Mouse (Mus musculus): Measurements from ENCODE around the gene Qrich1. TPM values are rescaled to one million over a fixed set of nuclear protein-coding genes. Genes with fewer than 3 reads are reported as not detected.

Qrich1 gene
- polyA plus RNA-seq, 1 experiment from 2014 or later, result 119 TPM

DNA sequence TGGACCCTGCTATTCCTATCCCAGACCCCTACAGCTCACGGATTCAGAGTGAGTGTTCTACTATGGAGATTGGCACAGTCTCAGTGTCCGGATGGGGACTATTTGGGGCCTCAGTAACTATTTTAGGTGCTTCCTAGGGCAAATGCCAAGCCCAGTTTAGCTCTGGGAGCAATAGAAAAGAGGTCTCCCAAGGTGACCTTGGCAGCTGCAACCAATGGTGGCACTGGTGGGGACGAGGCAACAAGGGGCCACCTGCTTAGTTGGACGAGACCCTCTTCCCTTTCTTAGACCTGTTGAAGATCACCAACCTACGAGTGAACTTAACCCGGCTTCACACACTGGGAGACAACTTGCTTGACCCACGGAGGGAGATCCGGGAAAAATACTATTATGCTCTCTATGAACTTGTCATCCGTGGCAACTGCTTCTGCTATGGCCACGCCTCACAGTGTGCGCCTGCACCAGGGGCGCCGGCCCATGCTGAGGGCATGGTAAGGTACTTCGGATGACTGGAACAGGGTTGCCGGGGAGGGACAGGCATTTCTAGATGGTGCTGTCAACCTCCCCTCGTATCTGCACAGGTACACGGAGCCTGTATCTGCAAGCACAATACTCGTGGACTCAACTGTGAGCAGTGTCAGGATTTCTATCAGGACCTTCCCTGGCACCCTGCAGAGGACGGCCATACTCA is 34.9 kb upstream of the Qrich1 start:
- H3K9me3 ChIP-seq (ENCODE audit: control insufficient read depth, low read length), result no peaks in the 10 kb centered on the region
- 91% methylated on average over 19 of the region's 19 CpGs for WGBS
- no peak for DNase-seq (ENCODE audit: low spot score)
- H3K36me3 ChIP-seq (replicated peaks; ENCODE audit: control insufficient read depth, insufficient read depth), result peaks cover 7% of the 10 kb centered on the region; the same call in 1 of the 2 replicates
- H3K27ac ChIP-seq, result no peak overlapping the region
- no peak for ATAC-seq (ENCODE audit: low FRiP score)
- peaks cover 10% of the 10 kb centered on the region for H3K4me1 ChIP-seq (replicated peaks; ENCODE audit: control insufficient read depth, insufficient read depth, low read length)
- no peak overlapping the region for H3K9ac ChIP-seq
- H3K27me3 ChIP-seq (ENCODE audit: control insufficient read depth, insufficient read depth, low read length), result no peaks in the 10 kb centered on the region
- H3K4me2 ChIP-seq (replicated peaks), result no peak overlapping the region
- no peak overlapping the region for H3K4me3 ChIP-seq (replicated peaks; ENCODE audit: low read length)

DNA sequence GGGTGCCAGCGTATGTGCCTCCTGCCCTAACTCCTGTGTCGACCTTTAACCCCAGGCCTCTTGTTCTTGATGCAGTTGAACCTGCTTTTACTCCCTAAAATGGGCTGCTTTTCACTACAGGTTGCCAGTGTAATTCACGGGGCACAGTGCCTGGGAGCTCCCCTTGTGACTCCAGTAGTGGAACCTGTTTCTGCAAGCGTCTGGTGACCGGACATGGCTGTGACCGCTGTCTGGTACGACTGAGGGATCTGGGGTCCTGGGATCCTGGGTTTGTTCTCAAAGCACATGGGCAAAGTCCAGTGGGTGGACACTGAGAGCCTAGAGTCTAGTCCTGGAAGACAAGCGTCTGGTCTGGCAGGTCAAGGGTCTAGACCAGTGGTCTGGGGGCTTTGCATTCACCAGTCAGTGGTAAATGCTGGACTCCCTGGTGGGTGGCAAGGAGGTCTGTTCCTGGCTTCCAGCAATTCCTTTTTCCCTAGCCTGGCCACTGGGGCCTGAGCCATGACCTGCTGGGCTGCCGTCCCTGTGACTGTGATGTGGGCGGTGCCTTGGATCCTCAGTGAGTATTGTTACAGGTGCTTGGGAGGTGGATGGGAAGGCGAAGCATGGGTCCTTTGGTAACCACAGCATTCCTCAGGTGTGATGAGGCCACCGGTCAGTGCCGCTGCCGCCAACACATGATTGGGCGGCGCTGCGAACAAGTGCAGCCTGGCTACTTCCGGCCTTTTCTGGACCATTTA is 33.4 kb upstream of the Qrich1 start:
- Histone ChIP-seq H3K4me2 (replicated peaks) (no peak overlapping the region), H3K4me1 (replicated peaks; ENCODE audit: control insufficient read depth, insufficient read depth, low read length) (peaks cover 10% of the 10 kb centered on the region), H3K4me3 (replicated peaks; ENCODE audit: low read length) (no peak overlapping the region), H3K9ac (no peak overlapping the region), H3K36me3 (replicated peaks; ENCODE audit: control insufficient read depth, insufficient read depth) (peaks cover 7% of the 10 kb centered on the region; the same call in 1 of the 2 replicates), H3K27ac (no peak overlapping the region), H3K27me3 (ENCODE audit: control insufficient read depth, insufficient read depth, low read length) (no peaks in the 10 kb centered on the region), H3K9me3 (ENCODE audit: control insufficient read depth, low read length) (no peaks in the 10 kb centered on the region)
- ATAC-seq (ENCODE audit: low FRiP score) (no peak), DNase-seq (ENCODE audit: low spot score) (no peak)
- WGBS, result 95% methylated on average over 18 of the region's 18 CpGs

DNA sequence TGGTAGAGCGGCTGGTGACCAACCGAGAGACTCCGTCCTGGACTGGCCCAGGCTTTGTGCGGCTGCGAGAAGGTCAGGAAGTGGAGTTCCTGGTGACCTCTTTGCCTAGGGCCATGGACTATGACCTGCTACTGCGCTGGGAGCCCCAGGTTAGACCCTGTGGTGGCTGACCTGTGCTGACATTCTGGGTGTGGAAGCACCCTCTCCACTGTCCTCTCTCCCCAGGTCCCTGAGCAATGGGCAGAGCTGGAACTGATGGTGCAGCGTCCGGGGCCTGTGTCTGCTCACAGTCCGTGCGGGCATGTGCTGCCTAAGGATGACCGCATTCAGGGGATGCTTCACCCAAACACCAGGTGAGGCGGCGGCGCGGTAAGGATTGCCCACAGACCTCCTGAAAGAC is 32.6 kb upstream of the Qrich1 start:
- H3K36me3 ChIP-seq (replicated peaks; ENCODE audit: control insufficient read depth, insufficient read depth), result peaks cover 7% of the 10 kb centered on the region; the same call in 1 of the 2 replicates
- no peaks in the 10 kb centered on the region for H3K9me3 ChIP-seq (ENCODE audit: control insufficient read depth, low read length)
- H3K9ac ChIP-seq, result no peak overlapping the region
- H3K27ac ChIP-seq, result no peak overlapping the region
- H3K27me3 ChIP-seq (ENCODE audit: control insufficient read depth, insufficient read depth, low read length), result no peaks in the 10 kb centered on the region
- no peak overlapping the region for H3K4me3 ChIP-seq (replicated peaks; ENCODE audit: low read length)
- H3K4me2 ChIP-seq (replicated peaks), result no peak overlapping the region
- DNase-seq (ENCODE audit: low spot score), result no peak
- 94% methylated on average over 15 of the region's 15 CpGs for WGBS
- H3K4me1 ChIP-seq (replicated peaks; ENCODE audit: control insufficient read depth, insufficient read depth, low read length), result peaks cover 5% of the 10 kb centered on the region
- no peak for ATAC-seq (ENCODE audit: low FRiP score)

DNA sequence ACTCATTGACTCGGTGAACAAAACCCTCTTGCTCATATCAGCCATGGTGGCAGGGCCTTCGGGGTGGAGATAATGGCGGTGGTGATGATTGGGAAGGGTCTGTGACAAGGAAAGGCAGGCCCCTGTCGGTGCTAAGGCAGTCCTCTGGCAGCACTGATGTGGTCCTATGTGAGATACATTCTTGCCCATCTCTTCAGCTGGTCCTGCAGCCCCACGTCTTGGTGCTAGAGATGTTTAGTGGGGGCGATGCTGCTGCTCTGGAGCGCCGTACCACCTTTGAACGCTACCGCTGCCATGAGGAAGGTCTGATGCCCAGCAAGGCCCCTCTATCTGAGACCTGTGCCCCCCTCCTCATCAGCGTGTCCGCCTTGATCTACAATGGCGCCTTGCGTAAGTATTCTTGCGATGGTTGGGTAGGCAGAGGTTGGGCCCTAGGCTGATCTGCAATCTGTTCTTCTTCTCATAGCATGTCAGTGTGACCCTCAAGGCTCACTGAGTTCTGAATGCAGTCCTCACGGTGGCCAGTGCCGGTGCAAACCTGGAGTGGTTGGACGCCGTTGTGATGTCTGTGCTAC is 31.2 kb upstream of the Qrich1 start:
- Histone ChIP-seq H3K9me3 (ENCODE audit: control insufficient read depth, low read length) (no peaks in the 10 kb centered on the region), H3K27me3 (ENCODE audit: control insufficient read depth, insufficient read depth, low read length) (no peaks in the 10 kb centered on the region), H3K4me3 (replicated peaks; ENCODE audit: low read length) (no peak overlapping the region), H3K4me2 (replicated peaks) (no peak overlapping the region), H3K9ac (no peak overlapping the region), H3K27ac (no peak overlapping the region), H3K36me3 (replicated peaks; ENCODE audit: control insufficient read depth, insufficient read depth) (peaks cover 7% of the 10 kb centered on the region; the same call in 1 of the 2 replicates), H3K4me1 (replicated peaks; ENCODE audit: control insufficient read depth, insufficient read depth, low read length) (peaks cover 7% of the 10 kb centered on the region)
- ATAC-seq (ENCODE audit: low FRiP score), result no peak
- 93% methylated on average over 19 of the region's 19 CpGs for WGBS
- DNase-seq (ENCODE audit: low spot score), result no peak

DNA sequence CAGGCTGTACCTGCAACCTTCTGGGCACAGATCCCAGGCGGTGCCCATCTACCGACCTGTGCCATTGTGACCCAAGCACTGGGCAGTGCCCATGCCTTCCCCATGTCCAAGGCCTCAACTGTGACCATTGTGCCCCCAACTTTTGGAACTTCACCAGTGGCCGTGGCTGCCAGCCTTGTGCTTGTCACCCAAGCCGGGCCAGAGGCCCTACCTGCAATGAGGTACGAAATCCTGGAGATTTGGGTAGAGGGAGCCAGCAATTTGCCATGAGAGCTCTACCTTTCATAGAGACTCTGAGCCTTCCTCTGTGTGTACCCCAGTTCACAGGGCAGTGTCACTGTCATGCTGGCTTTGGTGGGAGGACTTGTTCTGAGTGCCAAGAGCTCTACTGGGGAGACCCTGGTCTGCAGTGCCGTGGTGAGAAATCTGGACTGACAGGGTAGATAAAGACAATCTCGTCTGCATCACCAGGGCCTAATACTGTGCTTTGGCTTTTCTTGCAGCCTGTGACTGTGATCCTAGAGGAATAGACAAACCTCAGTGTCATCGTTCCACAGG is 29.6 kb upstream of the Qrich1 start:
- Histone ChIP-seq H3K27me3 (ENCODE audit: control insufficient read depth, insufficient read depth, low read length) (no peaks in the 10 kb centered on the region), H3K4me1 (replicated peaks; ENCODE audit: control insufficient read depth, insufficient read depth, low read length) (peaks cover 15% of the 10 kb centered on the region), H3K9me3 (ENCODE audit: control insufficient read depth, low read length) (no peaks in the 10 kb centered on the region), H3K9ac (no peak overlapping the region), H3K4me3 (replicated peaks; ENCODE audit: low read length) (no peak overlapping the region), H3K27ac (no peak overlapping the region), H3K4me2 (replicated peaks) (no peak overlapping the region), H3K36me3 (replicated peaks; ENCODE audit: control insufficient read depth, insufficient read depth) (peaks cover 9% of the 10 kb centered on the region; the same call in 1 of the 2 replicates)
- ATAC-seq (ENCODE audit: low FRiP score), result no peak
- no peak for DNase-seq (ENCODE audit: low spot score)
- WGBS, result 96% methylated on average over 8 of the region's 8 CpGs

DNA sequence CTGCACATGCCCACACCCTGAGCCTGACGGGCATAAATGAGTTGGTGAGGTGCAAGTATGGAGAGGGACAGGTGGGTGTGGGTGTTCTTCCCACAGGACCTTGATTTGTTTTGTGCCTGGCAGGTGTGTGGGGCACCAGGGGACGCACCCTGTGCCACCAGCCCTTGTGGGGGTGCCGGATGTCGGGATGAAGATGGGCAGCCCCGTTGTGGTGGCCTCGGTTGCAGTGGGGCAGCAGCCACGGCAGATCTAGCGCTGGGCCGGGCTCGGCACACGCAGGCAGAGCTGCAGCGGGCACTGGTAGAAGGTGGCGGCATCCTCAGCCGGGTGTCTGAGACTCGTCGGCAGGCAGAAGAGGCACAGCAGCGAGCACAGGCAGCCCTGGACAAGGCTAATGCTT is 28.2 kb upstream of the Qrich1 start:
- Histone ChIP-seq H3K4me3 (replicated peaks; ENCODE audit: low read length) (no peak overlapping the region), H3K27ac (no peak overlapping the region), H3K9me3 (ENCODE audit: control insufficient read depth, low read length) (no peaks in the 10 kb centered on the region), H3K27me3 (ENCODE audit: control insufficient read depth, insufficient read depth, low read length) (no peaks in the 10 kb centered on the region), H3K36me3 (replicated peaks; ENCODE audit: control insufficient read depth, insufficient read depth) (peaks cover 22% of the 10 kb centered on the region), H3K4me2 (replicated peaks) (no peak overlapping the region), H3K4me1 (replicated peaks; ENCODE audit: control insufficient read depth, insufficient read depth, low read length) (peaks cover 22% of the 10 kb centered on the region), H3K9ac (no peak overlapping the region)
- DNase-seq (ENCODE audit: low spot score) (no peak), ATAC-seq (ENCODE audit: low FRiP score) (no peak)
- 89% methylated on average over 17 of the region's 17 CpGs for WGBS

DNA sequence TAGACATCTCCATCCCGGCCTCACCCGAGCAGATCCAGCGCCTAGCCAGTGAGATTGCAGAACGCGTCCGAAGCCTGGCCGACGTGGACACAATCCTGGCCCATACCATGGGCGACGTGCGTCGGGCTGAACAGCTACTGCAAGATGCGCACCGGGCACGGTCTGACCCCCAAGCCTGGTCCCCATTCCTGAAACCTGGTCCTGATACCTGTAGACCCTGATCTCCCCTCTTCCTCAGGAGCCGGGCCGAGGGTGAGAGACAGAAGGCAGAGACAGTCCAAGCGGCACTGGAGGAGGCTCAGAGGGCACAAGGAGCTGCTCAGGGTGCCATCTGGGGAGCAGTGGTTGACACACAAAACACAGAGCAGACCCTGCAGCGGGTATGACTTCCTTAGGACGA is 27.4 kb upstream of the Qrich1 start:
- H3K9me3 ChIP-seq (ENCODE audit: control insufficient read depth, low read length), result no peaks in the 10 kb centered on the region
- H3K4me1 ChIP-seq (replicated peaks; ENCODE audit: control insufficient read depth, insufficient read depth, low read length), result peaks cover 22% of the 10 kb centered on the region
- no peak overlapping the region for H3K4me2 ChIP-seq (replicated peaks)
- peaks cover 30% of the 10 kb centered on the region for H3K36me3 ChIP-seq (replicated peaks; ENCODE audit: control insufficient read depth, insufficient read depth)
- 96% methylated on average over 20 of the region's 20 CpGs for WGBS
- ATAC-seq (ENCODE audit: low FRiP score) (no peak), DNase-seq (ENCODE audit: low spot score) (no peak)
- H3K27me3 ChIP-seq (ENCODE audit: control insufficient read depth, insufficient read depth, low read length), result no peaks in the 10 kb centered on the region
- H3K4me3 ChIP-seq (replicated peaks; ENCODE audit: low read length), result no peak overlapping the region
- peak overlapping the region; percentile 98; the same call in 1 of the 2 replicates for H3K27ac ChIP-seq
- no peak overlapping the region for H3K9ac ChIP-seq

DNA sequence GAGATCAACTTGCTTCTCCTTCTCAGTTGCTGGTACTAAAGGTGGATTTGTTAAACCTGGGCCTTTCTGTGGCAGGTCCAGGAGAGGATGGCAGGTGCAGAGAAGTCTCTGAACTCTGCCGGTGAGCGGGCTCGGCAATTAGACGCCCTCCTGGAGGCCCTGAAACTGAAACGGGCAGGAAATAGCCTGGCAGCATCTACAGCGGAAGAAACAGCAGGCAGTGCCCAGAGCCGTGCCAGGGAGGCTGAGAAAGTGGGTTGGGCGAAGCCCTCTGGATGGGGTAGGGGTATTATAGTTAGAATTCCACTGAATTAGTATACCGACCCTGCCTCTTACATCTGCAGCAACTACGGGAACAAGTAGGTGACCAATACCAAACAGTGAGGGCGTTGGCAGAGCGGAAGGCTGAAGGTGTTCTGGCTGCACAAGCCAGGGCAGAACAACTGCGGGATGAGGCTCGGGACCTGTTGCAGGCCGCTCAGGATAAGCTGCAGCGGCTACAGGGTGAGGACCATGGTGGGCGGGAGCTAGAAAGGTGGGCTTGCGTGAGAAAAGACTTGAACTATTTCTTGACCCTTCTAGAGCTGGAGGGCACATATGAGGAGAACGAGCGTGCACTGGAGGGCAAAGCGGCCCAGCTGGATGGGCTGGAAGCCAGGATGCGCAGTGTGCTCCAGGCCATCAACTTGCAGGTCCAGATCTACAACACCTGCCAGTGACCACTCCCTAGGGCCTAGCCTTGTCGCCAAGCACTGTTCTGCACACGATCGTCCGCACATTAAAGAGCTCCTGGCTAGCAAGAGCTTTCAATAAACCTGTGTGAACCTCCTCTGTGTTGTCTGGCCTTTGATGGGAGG is 26.7 kb upstream of the Qrich1 start:
- 66% methylated on average over 26 of the region's 26 CpGs for WGBS
- DNase-seq (ENCODE audit: low spot score), result no peak
- Histone ChIP-seq H3K4me3 (replicated peaks; ENCODE audit: low read length) (peak overlapping the region; percentile 95), H3K4me1 (replicated peaks; ENCODE audit: control insufficient read depth, insufficient read depth, low read length) (peaks cover 22% of the 10 kb centered on the region), H3K9me3 (ENCODE audit: control insufficient read depth, low read length) (no peaks in the 10 kb centered on the region), H3K9ac (peak overlapping the region; percentile 90), H3K4me2 (replicated peaks) (peak overlapping the region; percentile 93), H3K27me3 (ENCODE audit: control insufficient read depth, insufficient read depth, low read length) (no peaks in the 10 kb centered on the region), H3K36me3 (replicated peaks; ENCODE audit: control insufficient read depth, insufficient read depth) (peaks cover 38% of the 10 kb centered on the region), H3K27ac (peak overlapping the region; percentile 98)
- peak; percentile 24 for ATAC-seq (ENCODE audit: low FRiP score)
